Mouse (Mus musculus) G1E (cell line): ENCODE measurements around the gene Cmya5.

Experiments used
- CTCF ChIP-seq: IDR thresholded peaks from 2 replicates; pipeline ENCODE4 v1.5.1; 2012; ENCODE audit warnings: low read depth, low read length, inconsistent platforms, mixed read lengths
- POLR2AphosphoS5 ChIP-seq: IDR thresholded peaks from 2 replicates; pipeline ENCODE4 v1.6.1; 2012; ENCODE audit warnings: low read depth, low read length, inconsistent platforms; ENCODE audit not compliant: insufficient replicate concordance

DNA sequence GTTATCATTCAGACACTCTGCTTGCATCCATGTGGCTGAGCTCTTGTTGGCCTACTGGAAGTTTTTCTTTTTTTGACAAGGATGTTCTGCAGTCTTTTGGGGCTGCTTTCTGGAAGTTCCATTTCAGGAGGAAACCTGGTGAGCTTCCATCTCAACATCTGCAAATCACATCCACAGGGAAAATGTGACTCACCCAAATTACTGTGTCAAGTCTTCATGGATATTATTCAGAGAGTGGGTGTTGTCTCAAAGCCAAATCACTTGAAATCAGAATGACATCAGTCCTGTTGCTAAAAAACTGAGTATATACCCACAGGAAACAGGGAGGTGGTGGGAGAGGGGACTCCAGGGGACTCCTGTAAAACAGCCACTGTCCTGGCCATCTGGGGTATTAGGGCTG is 149.8 kb downstream of the Cmya5 start:
- TF ChIP-seq CTCF (no peak), POLR2AphosphoS5 (no peak)
